Mouse (Mus musculus) neural tube, embryonic 15.5 days (tissue): ENCODE measurements around the gene U2surp. TPM values are rescaled to one million over a fixed set of nuclear protein-coding genes. Genes with fewer than 3 reads are reported as not detected.

ENCODE experiments used
- ATAC-seq: fragments of 200-750 bp; cut with Nextera tagmentation; 2 replicates; pipeline ENCODE4 v1.8.0; 2017; ENCODE audit warnings: mild to moderate bottlenecking, moderate TSS enrichment, moderate library complexity; ENCODE audit not compliant: low FRiP score
- H3K27ac ChIP-seq: fragments of 300-500 bp; sonication (generic); replicated peaks from 2 replicates; pipeline ENCODE4 v1.5.1; 2015; ENCODE audit warnings: mild to moderate bottlenecking, inconsistent platforms
- H3K27me3 ChIP-seq: fragments of 300-500 bp; sonication (generic); replicated peaks from 2 replicates; pipeline ENCODE4 v1.6.1; 2015; ENCODE audit warnings: inconsistent platforms
- H3K36me3 ChIP-seq: fragments of 300-500 bp; sonication (generic); 2 replicates; pipeline ENCODE4 v1.6.1; 2015; ENCODE audit warnings: inconsistent platforms
- H3K4me1 ChIP-seq: fragments of 300-500 bp; sonication (generic); 2 replicates; pipeline ENCODE4 v1.6.1; 2015; ENCODE audit warnings: inconsistent platforms
- H3K4me2 ChIP-seq: fragments of 300-500 bp; sonication (generic); 2 replicates; pipeline ENCODE4 v1.6.1; 2015; ENCODE audit warnings: inconsistent platforms, mild to moderate bottlenecking, moderate library complexity
- H3K4me3 ChIP-seq: fragments of 300-500 bp; sonication (generic); replicated peaks from 2 replicates; pipeline ENCODE4 v1.5.1; 2015; ENCODE audit warnings: mild to moderate bottlenecking, inconsistent platforms
- H3K9ac ChIP-seq: fragments of 300-500 bp; sonication (generic); replicated peaks from 2 replicates; pipeline ENCODE4 v1.6.1; 2015; ENCODE audit warnings: mild to moderate bottlenecking, inconsistent platforms
- H3K9me3 ChIP-seq: fragments of 300-500 bp; sonication (generic); replicated peaks from 2 replicates; pipeline ENCODE4 v1.6.1; 2016; ENCODE audit warnings: inconsistent platforms
- WGBS: fragments of 180-500 bp; shearing (Covaris S2); methylation state at CpG from one replicate; pipeline ENCODE4 v1.1.7; 2015; ENCODE audit warnings: mixed read lengths; 5-methylcytosine and 5-hydroxymethylcytosine counted together
- polyA plus RNA-seq: library from polyadenylated mRNA; unstranded; fragments of >200 nt; fragmentation: Nextera tagmentation; extraction: Ambion mirVana; gene quantifications from 2 replicates; pipeline ENCODE4 v1.2.1, GENCODE M21; 2015

The U2surp gene
- polyA plus RNA-seq, result 115 and 128 TPM in 2 replicates

GRCm38 (mm10) chr9:95511472-95512330 is at the start of gene U2surp:
Gene U2surp (minus strand): TSS chr9:95511996.
- peak within 1 kb of the TSS; percentile 88 for H3K9ac ChIP-seq
- WGBS, result under 1% methylated on average over 74 of the region's 74 CpGs
- H3K9me3 ChIP-seq, result no peaks in the 10 kb centered on the region
- H3K36me3 ChIP-seq, result no peaks in the 10 kb centered on the region
- peak within 1 kb of the TSS; percentile 97 for H3K4me2 ChIP-seq
- H3K4me3 ChIP-seq, result peak within 1 kb of the TSS; percentile 97
- peak; percentile 96 for ATAC-seq
- H3K4me1 ChIP-seq, result peaks cover 21% of the 10 kb centered on the region
- no peaks in the 10 kb centered on the region for H3K27me3 ChIP-seq
- H3K27ac ChIP-seq, result peak within 1 kb of the TSS; percentile 95

GRCm38 (mm10) chr9:95559936-95560735 is 48.3 kb upstream of the U2surp start:
- 13% methylated on average over 73 of the region's 78 CpGs for WGBS
- Histone ChIP-seq H3K4me1 (peaks cover 43% of the 10 kb centered on the region), H3K4me2 (peak overlapping the region; percentile 96), H3K27me3 (peaks cover 34% of the 10 kb centered on the region), H3K9ac (peak overlapping the region; percentile 76), H3K27ac (peak overlapping the region; percentile 86), H3K4me3 (peak overlapping the region; percentile 70), H3K36me3 (no peaks in the 10 kb centered on the region), H3K9me3 (no peaks in the 10 kb centered on the region)
- ATAC-seq, result peak; percentile 81

- Histone ChIP-seq H3K4me3 (peak within 1 kb of the TSS; percentile 70), H3K27ac (peak within 1 kb of the TSS; percentile 86), H3K27me3 (peaks cover 34% of the 10 kb centered on the region), H3K4me1 (peaks cover 43% of the 10 kb centered on the region), H3K4me2 (peak within 1 kb of the TSS; percentile 96), H3K9ac (peak within 1 kb of the TSS; percentile 76), H3K36me3 (no peaks in the 10 kb centered on the region), H3K9me3 (no peaks in the 10 kb centered on the region)
- WGBS, result under 1% methylated on average over 56 of the region's 118 CpGs
- peak; percentile 79 for ATAC-seq
Measured at GRCm38 (mm10) chr9:95559059-95559935, 47.5 kb upstream of the U2surp start, which contains the start of gene Paqr9. Gene Paqr9 (plus strand): TSS chr9:95559657.

- Histone ChIP-seq H3K4me3 (peak overlapping the region; percentile 70), H3K4me2 (peak overlapping the region; percentile 96), H3K27ac (peak overlapping the region; percentile 86), H3K9me3 (no peaks in the 10 kb centered on the region), H3K9ac (peak overlapping the region; percentile 76), H3K4me1 (peaks cover 43% of the 10 kb centered on the region), H3K27me3 (peaks cover 32% of the 10 kb centered on the region), H3K36me3 (no peaks in the 10 kb centered on the region)
- WGBS, result 8% methylated on average over 11 of the region's 11 CpGs
- no peak for ATAC-seq
Measured at GRCm38 (mm10) chr9:95558726-95559058, 46.9 kb upstream of the U2surp start.

- H3K4me3 ChIP-seq, result no peak overlapping the region
- no peaks in the 10 kb centered on the region for H3K9me3 ChIP-seq
- peaks cover 36% of the 10 kb centered on the region for H3K4me1 ChIP-seq
- H3K4me2 ChIP-seq, result no peak overlapping the region
- H3K9ac ChIP-seq, result no peak overlapping the region
- WGBS, result 70% methylated on average over 6 of the region's 6 CpGs
- no peak for ATAC-seq
- peaks cover 32% of the 10 kb centered on the region for H3K27me3 ChIP-seq
- H3K36me3 ChIP-seq, result no peaks in the 10 kb centered on the region
- no peak overlapping the region for H3K27ac ChIP-seq
Measured at GRCm38 (mm10) chr9:95557722-95558121, 45.9 kb upstream of the U2surp start.

- Histone ChIP-seq H3K27me3 (peaks cover 25% of the 10 kb centered on the region), H3K4me2 (no peak overlapping the region), H3K4me3 (no peak overlapping the region), H3K9ac (no peak overlapping the region), H3K27ac (no peak overlapping the region), H3K4me1 (peaks cover 20% of the 10 kb centered on the region), H3K9me3 (no peaks in the 10 kb centered on the region), H3K36me3 (no peaks in the 10 kb centered on the region)
- ATAC-seq, result no peak
- 92% methylated on average over 4 of the region's 4 CpGs for WGBS
Measured at GRCm38 (mm10) chr9:95556067-95556512, 44.3 kb upstream of the U2surp start.

- no peaks in the 10 kb centered on the region for H3K9me3 ChIP-seq
- H3K9ac ChIP-seq, result no peak overlapping the region
- H3K36me3 ChIP-seq, result no peaks in the 10 kb centered on the region
- peaks cover 19% of the 10 kb centered on the region for H3K27me3 ChIP-seq
- H3K4me1 ChIP-seq, result peaks cover 12% of the 10 kb centered on the region
- H3K4me2 ChIP-seq, result no peak overlapping the region
- H3K27ac ChIP-seq, result no peak overlapping the region
- no peak for ATAC-seq
- no peak overlapping the region for H3K4me3 ChIP-seq
- 73% methylated on average over 5 of the region's 5 CpGs for WGBS
Measured at GRCm38 (mm10) chr9:95555233-95555740, 43.5 kb upstream of the U2surp start.

- Histone ChIP-seq H3K9ac (no peak overlapping the region), H3K27ac (no peak overlapping the region), H3K4me3 (no peak overlapping the region), H3K4me1 (peaks cover 11% of the 10 kb centered on the region; the same call in 1 of the 2 replicates), H3K36me3 (no peaks in the 10 kb centered on the region), H3K9me3 (no peaks in the 10 kb centered on the region), H3K27me3 (peaks cover 19% of the 10 kb centered on the region), H3K4me2 (no peak overlapping the region)
- 88% methylated on average over 18 of the region's 18 CpGs for WGBS
- ATAC-seq, result no peak
Measured at GRCm38 (mm10) chr9:95554231-95555221, 42.7 kb upstream of the U2surp start.

GRCm38 (mm10) chr9:95552175-95552705 is 40.4 kb upstream of the U2surp start:
- WGBS, result 70% methylated on average over 10 of the region's 10 CpGs
- no peak for ATAC-seq
- H3K9me3 ChIP-seq, result no peaks in the 10 kb centered on the region
- no peak overlapping the region for H3K27ac ChIP-seq
- no peak overlapping the region for H3K4me2 ChIP-seq
- H3K4me1 ChIP-seq, result 0 out of 2 replicates have a peak, but pooled peaks cover 3% of the 10 kb centered on the region
- no peak overlapping the region for H3K9ac ChIP-seq
- no peaks in the 10 kb centered on the region for H3K36me3 ChIP-seq
- H3K27me3 ChIP-seq, result peaks cover 4% of the 10 kb centered on the region
- no peak overlapping the region for H3K4me3 ChIP-seq
